Mouse (Mus musculus) hindbrain, embryonic 14.5 days (tissue): Measurements from ENCODE around the gene Mtx1. TPM values are rescaled to one million over a fixed set of nuclear protein-coding genes. Genes with fewer than 3 reads are reported as not detected.

Source experiments
- ATAC-seq: fragments of 200-750 bp; cut with Nextera tagmentation; 2 replicates; pipeline ENCODE4 v1.8.0; 2017; ENCODE audit warnings: moderate number of reproducible peaks, mild to moderate bottlenecking, moderate TSS enrichment, moderate library complexity; ENCODE audit not compliant: low FRiP score
- DNase-seq: peaks from one replicate; pipeline ENCODE4 v3.0.0-alpha.2; 2015; ENCODE audit warnings: low spot score
- H3K27ac ChIP-seq: fragments of 300-500 bp; sonication (generic); 2 replicates; pipeline ENCODE4 v1.5.1; 2014; ENCODE audit warnings: mild to moderate bottlenecking, moderate library complexity
- H3K27me3 ChIP-seq: fragments of 300-500 bp; sonication (generic); 2 replicates; pipeline ENCODE4 v1.6.1; 2014; ENCODE audit warnings: mild to moderate bottlenecking, low read length, mixed read lengths; ENCODE audit not compliant: control insufficient read depth, insufficient read depth
- H3K36me3 ChIP-seq: fragments of 300-500 bp; sonication (generic); replicated peaks from 2 replicates; pipeline ENCODE4 v1.6.1; 2014; ENCODE audit not compliant: control insufficient read depth, insufficient read depth
- H3K4me1 ChIP-seq: fragments of 300-500 bp; sonication (generic); replicated peaks from 2 replicates; pipeline ENCODE4 v1.6.1; 2014; ENCODE audit warnings: antibody characterized with exemption, low read length, mixed read lengths; ENCODE audit not compliant: control insufficient read depth, insufficient read depth
- H3K4me2 ChIP-seq: fragments of 300-500 bp; sonication (generic); replicated peaks from 2 replicates; pipeline ENCODE4 v1.6.1; 2014; ENCODE audit warnings: mild to moderate bottlenecking, moderate library complexity
- H3K4me3 ChIP-seq: fragments of 300-500 bp; sonication (generic); replicated peaks from 2 replicates; pipeline ENCODE4 v1.5.1; 2014; ENCODE audit warnings: mild to moderate bottlenecking, low read length
- H3K9ac ChIP-seq: fragments of 300-500 bp; sonication (generic); 2 replicates; pipeline ENCODE4 v1.6.1; 2014
- H3K9me3 ChIP-seq: fragments of 300-500 bp; sonication (generic); 2 replicates; pipeline ENCODE4 v1.6.1; 2016; ENCODE audit warnings: low read length; ENCODE audit not compliant: control insufficient read depth
- whole genome bisulfite sequencing: fragments of 180-500 bp; shearing (Covaris S2); extraction: QIAGEN DNeasy Blood & Tissue Kit; methylation state at CpG from one replicate; pipeline ENCODE4 v1.1.7; 2014; 5-methylcytosine and 5-hydroxymethylcytosine counted together
- polyA plus RNA-seq: library from polyadenylated mRNA; unstranded; fragments of >200 nt; fragmentation: Nextera tagmentation; extraction: Ambion mirVana; gene quantifications from 2 replicates; pipeline ENCODE4 v1.2.1, GENCODE M21; 2014

Gene Mtx1
- polyA plus RNA-seq, result 144 and 148 TPM in 2 replicates

GRCm38 (mm10) chr3:89226900-89227299, at the start of gene Mtx1:
Mtx1 (minus strand) TSS chr3:89227088.
- H3K4me1 ChIP-seq, result peaks cover 35% of the 10 kb centered on the region
- no peaks in the 10 kb centered on the region; the same call in 1 of the 2 replicates for H3K36me3 ChIP-seq
- ATAC-seq (no peak), DNase-seq (no peak)
- peak within 1 kb of the TSS; percentile 81 for H3K27ac ChIP-seq
- no peaks in the 10 kb centered on the region for H3K9me3 ChIP-seq
- peak within 1 kb of the TSS; percentile 38 for H3K4me3 ChIP-seq
- H3K4me2 ChIP-seq, result peak within 1 kb of the TSS; percentile 56
- 3% methylated on average over 21 of the region's 21 CpGs for WGBS
- no peaks in the 10 kb centered on the region for H3K27me3 ChIP-seq
- H3K9ac ChIP-seq, result peak within 1 kb of the TSS; percentile 66

GRCm38 (mm10) chr3:89276061-89276460, 49.2 kb upstream of the Mtx1 start:
- H3K4me3 ChIP-seq, result no peak overlapping the region
- peaks cover 16% of the 10 kb centered on the region; the same call in 1 of the 2 replicates for H3K27me3 ChIP-seq
- H3K27ac ChIP-seq, result no peak overlapping the region
- no peak overlapping the region for H3K9ac ChIP-seq
- no peaks in the 10 kb centered on the region for H3K36me3 ChIP-seq
- WGBS, result 93% methylated on average over 13 of the region's 13 CpGs
- no peaks in the 10 kb centered on the region for H3K9me3 ChIP-seq
- DNase-seq (no peak), ATAC-seq (no peak)
- H3K4me1 ChIP-seq, result peaks cover 20% of the 10 kb centered on the region
- no peak overlapping the region for H3K4me2 ChIP-seq

- H3K36me3 ChIP-seq, result no peaks in the 10 kb centered on the region
- H3K27ac ChIP-seq, result no peak overlapping the region
- no peaks in the 10 kb centered on the region for H3K27me3 ChIP-seq
- H3K9ac ChIP-seq, result no peak overlapping the region
- no peak overlapping the region for H3K4me3 ChIP-seq
- H3K9me3 ChIP-seq, result no peaks in the 10 kb centered on the region
- peaks cover 23% of the 10 kb centered on the region for H3K4me1 ChIP-seq
- H3K4me2 ChIP-seq, result no peak overlapping the region
- ATAC-seq (no peak), DNase-seq (no peak)
- whole genome bisulfite sequencing, result 57% methylated on average over 6 of the region's 6 CpGs
These were observed 44.9 kb upstream of the Mtx1 start for GRCm38 (mm10) chr3:89271760-89272159.

- 70% methylated on average over 6 of the region's 6 CpGs for WGBS
- H3K9ac ChIP-seq, result no peak overlapping the region; the same call in 1 of the 2 replicates
- H3K36me3 ChIP-seq, result no peaks in the 10 kb centered on the region
- DNase-seq, result no peak
- ATAC-seq, result no peak
- H3K4me1 ChIP-seq, result peaks cover 24% of the 10 kb centered on the region
- H3K27ac ChIP-seq, result no peak overlapping the region
- peak overlapping the region; percentile 89 for H3K4me2 ChIP-seq
- H3K4me3 ChIP-seq, result peak overlapping the region; percentile 54; the same call in 1 of the 2 replicates
- H3K27me3 ChIP-seq, result no peaks in the 10 kb centered on the region
- no peaks in the 10 kb centered on the region for H3K9me3 ChIP-seq
These were observed 44.0 kb upstream of the Mtx1 start for GRCm38 (mm10) chr3:89270891-89271290.

- no peaks in the 10 kb centered on the region for H3K36me3 ChIP-seq
- H3K27me3 ChIP-seq, result no peaks in the 10 kb centered on the region
- peak within 1 kb of the TSS; percentile 89 for H3K4me2 ChIP-seq
- H3K4me3 ChIP-seq, result peak within 1 kb of the TSS; percentile 54
- no peaks in the 10 kb centered on the region for H3K9me3 ChIP-seq
- DNase-seq (peak; percentile 74), ATAC-seq (peak; percentile 24; the same call in 1 of the 2 replicates)
- peaks cover 24% of the 10 kb centered on the region for H3K4me1 ChIP-seq
- peak within 1 kb of the TSS; percentile 79 for H3K9ac ChIP-seq
- H3K27ac ChIP-seq, result peak within 1 kb of the TSS; percentile 81
- WGBS, result 3% methylated on average over 39 of the region's 39 CpGs
These were observed 43.3 kb upstream of the Mtx1 start, which contains the start of gene Slc50a1 for GRCm38 (mm10) chr3:89270051-89270755. Slc50a1 (minus strand) TSS chr3:89270570.

- H3K4me1 ChIP-seq, result peaks cover 24% of the 10 kb centered on the region
- H3K4me2 ChIP-seq, result 0 out of 2 replicates have a peak overlapping the region, but pooled peaks have one; percentile 89
- no peak overlapping the region for H3K4me3 ChIP-seq
These were observed 42.0 kb upstream of the Mtx1 start for GRCm38 (mm10) chr3:89268916-89269315.

GRCm38 (mm10) chr3:89266439-89266893, 39.6 kb upstream of the Mtx1 start:
- Histone ChIP-seq H3K4me2 (peak overlapping the region; percentile 98), H3K4me1 (peaks cover 24% of the 10 kb centered on the region), H3K27ac (peak overlapping the region; percentile 82), H3K9me3 (no peaks in the 10 kb centered on the region), H3K36me3 (no peaks in the 10 kb centered on the region), H3K9ac (peak overlapping the region; percentile 92), H3K27me3 (no peaks in the 10 kb centered on the region), H3K4me3 (peak overlapping the region; percentile 79)
- peak; percentile 88 for ATAC-seq
- DNase-seq, result peak; percentile 90
- WGBS, result under 1% methylated on average over 20 of the region's 20 CpGs

More at GRCm38 (mm10) chr3:89268916-89269315, 42.0 kb upstream of the Mtx1 start:
- WGBS, result 50% methylated on average over 8 of the region's 8 CpGs
- DNase-seq (no peak), ATAC-seq (no peak)
- Histone ChIP-seq H3K9me3 (no peaks in the 10 kb centered on the region), H3K9ac (no peak overlapping the region), H3K27me3 (no peaks in the 10 kb centered on the region), H3K27ac (no peak overlapping the region), H3K36me3 (no peaks in the 10 kb centered on the region)

GRCm38 (mm10) chr3:89262417-89262816, 35.5 kb upstream of the Mtx1 start:
- ATAC-seq, result no peak
- no peak for DNase-seq
- Histone ChIP-seq H3K9ac (no peak overlapping the region), H3K4me1 (peaks cover 8% of the 10 kb centered on the region), H3K27me3 (no peaks in the 10 kb centered on the region), H3K9me3 (no peaks in the 10 kb centered on the region), H3K4me3 (no peak overlapping the region), H3K36me3 (no peaks in the 10 kb centered on the region), H3K27ac (no peak overlapping the region), H3K4me2 (no peak overlapping the region)
- 74% methylated on average over 10 of the region's 10 CpGs for WGBS

- 74% methylated on average over 3 of the region's 3 CpGs for WGBS
- H3K4me3 ChIP-seq, result no peak overlapping the region
These were observed 33.3 kb upstream of the Mtx1 start for GRCm38 (mm10) chr3:89260211-89260610.

More at GRCm38 (mm10) chr3:89260211-89260610, 33.3 kb upstream of the Mtx1 start:
- H3K27ac ChIP-seq, result no peak overlapping the region
- no peak overlapping the region for H3K4me2 ChIP-seq
- no peaks in the 10 kb centered on the region for H3K9me3 ChIP-seq
- H3K27me3 ChIP-seq, result no peaks in the 10 kb centered on the region
- ATAC-seq, result no peak
- H3K36me3 ChIP-seq, result no peaks in the 10 kb centered on the region
- H3K4me1 ChIP-seq, result no peaks in the 10 kb centered on the region
- no peak for DNase-seq
- H3K9ac ChIP-seq, result no peak overlapping the region
